Mouse (Mus musculus) layer of hippocampus, adult 18-20 months (tissue): ENCODE data around the gene Chgb. TPM values are rescaled to one million over a fixed set of nuclear protein-coding genes. Genes with fewer than 3 reads are reported as not detected.

Source experiments
- DNase-seq, 2 experiments: peaks; one replicate each; pipeline ENCODE4 v3.0.0; 2022; ENCODE audit warnings: low spot score in 2 of 2
- total RNA-seq, 2 experiments: library from RNA; stranded (reverse); gene quantifications; 2 replicates each; pipeline ENCODE4 v1.2.3; 2021

Chgb gene
- total RNA-seq, 2 experiments from 2014 or later, result 280 to 312 TPM

DNA sequence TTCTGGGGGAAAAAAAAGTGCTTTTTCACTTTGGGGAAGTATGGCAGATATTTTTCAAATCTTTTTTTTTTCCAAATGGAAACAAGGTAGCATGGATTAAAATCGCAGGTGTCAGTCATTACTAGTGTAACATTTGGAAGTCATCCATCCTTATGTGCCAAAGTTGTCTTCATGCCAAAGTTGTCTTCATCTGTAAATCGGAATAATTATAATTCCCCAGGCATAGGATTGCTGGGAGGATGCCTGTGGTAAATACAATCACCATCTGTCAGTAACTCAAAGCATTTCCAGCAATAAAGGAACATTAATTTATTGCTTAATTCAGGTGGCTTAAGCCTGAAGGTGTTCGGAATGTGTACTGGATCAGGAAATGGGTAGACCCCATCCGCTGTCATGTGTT lies 60.0 kb downstream of the Chgb start:
- no peak for DNase-seq

Other genes starting within 250 kb of the Chgb start
- gene Gpcpd1, start 193.5 kb upstream of the Chgb start, total RNA-seq, result 10 to 100 TPM; 51.8 to 57.3 TPM
- 10 to 100 TPM in 1 of 2 experiments, 1 to 10 TPM in 1; 8.3 to 10.7 TPM for gene Shld1, start 94.3 kb upstream of the Chgb start, total RNA-seq
- gene Trmt6, start 34.8 kb downstream of the Chgb start, total RNA-seq, result 10 to 100 TPM; 25.1 to 28.9 TPM
- gene Mcm8, start 34.9 kb downstream of the Chgb start, total RNA-seq, result 1 to 10 TPM; 3.8 to 4.4 TPM
- 10 to 100 TPM; 38.8 to 46.6 TPM for gene Crls1, start 65.4 kb downstream of the Chgb start, total RNA-seq
- under 1 TPM; 0.84 to 0.87 TPM for gene Lrrn4, start 99.6 kb downstream of the Chgb start, total RNA-seq
- under 1 TPM; 0.51 to 0.52 TPM for gene Fermt1, start 164.6 kb downstream of the Chgb start, total RNA-seq